Mouse (Mus musculus): ENCODE measurements around the gene Rnf216.

- TF ChIP-seq CTCF (IDR thresholded peaks at IDR 0.05; ENCODE audit: control insufficient read depth, insufficient read depth, insufficient read length) (no peak), MAX (IDR thresholded peaks at IDR 0.05) (no peak), CEBPB (IDR thresholded peaks at IDR 0.05; ENCODE audit: low read depth) (no peak), FOSL1 (IDR thresholded peaks at IDR 0.05; ENCODE audit: insufficient read depth, low read length, poor library complexity, severe bottlenecking) (no peak), USF1 (IDR thresholded peaks at IDR 0.05; ENCODE audit: low read depth) (no peak), MYOG (IDR thresholded peaks at IDR 0.05; ENCODE audit: control insufficient read depth, extremely low read depth, insufficient read length) (no peak)
Observed at GRCm38 (mm10) chr5:143149536-143149935, 36.7 kb upstream of the Rnf216 start.

Data from C2C12 (cell line).